Mouse (Mus musculus): ENCODE data around the gene Phc2. TPM values are rescaled to one million over a fixed set of nuclear protein-coding genes. Genes with fewer than 3 reads are reported as not detected.

Gene Phc2
- total RNA-seq, 1 experiment = 29.8 TPM

DNA sequence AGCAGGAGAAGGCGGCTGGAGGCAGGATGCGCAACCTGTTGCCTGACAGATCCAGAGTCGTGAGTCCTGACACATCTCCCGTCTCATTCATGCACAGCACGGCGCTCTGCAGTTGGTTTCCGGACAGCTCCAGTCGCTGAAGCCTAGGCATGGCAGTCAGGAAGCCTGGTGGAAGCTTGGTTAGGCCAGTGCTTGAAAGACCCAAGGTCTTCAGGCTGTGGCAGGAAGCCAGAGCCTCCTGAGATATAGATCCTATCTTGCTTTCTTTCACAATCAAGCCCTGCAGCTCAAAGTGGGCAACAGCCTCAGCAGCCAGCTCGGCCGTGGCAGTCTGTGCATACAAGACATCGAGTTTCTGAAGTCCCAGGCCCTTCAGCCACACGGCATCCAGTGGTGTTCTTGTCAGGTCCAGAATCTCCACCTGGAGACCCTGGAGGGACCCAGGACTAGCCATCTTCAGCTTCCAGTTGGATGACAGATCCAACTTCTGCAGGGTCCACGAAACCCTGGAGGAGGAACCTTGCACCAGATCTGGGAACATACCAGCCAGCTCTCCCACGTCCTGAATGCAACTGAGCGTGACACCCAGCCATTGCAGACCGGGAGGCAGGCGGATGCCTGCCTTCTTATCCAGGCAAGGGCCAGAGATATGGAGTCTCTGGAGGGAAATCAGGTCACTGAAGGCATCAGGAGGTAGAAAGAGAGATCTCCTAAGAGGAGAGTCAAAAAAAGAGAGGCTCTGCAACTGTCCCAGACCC, 37.0 kb upstream of the Phc2 start:
- no peak for DNase-seq (ENCODE audit: low read depth, low spot score)
- Histone ChIP-seq H3K9me3 (ENCODE audit: control insufficient read depth, insufficient read depth, low read depth, low read length) (no peaks in the 10 kb centered on the region), H3K9ac (ENCODE audit: insufficient read depth, low read depth, low read length, poor library complexity, severe bottlenecking) (no peak overlapping the region), H3K27ac (ENCODE audit: insufficient read depth, low read depth, low read length, poor library complexity, severe bottlenecking) (no peak overlapping the region), H3K36me3 (ENCODE audit: control insufficient read depth, insufficient read depth, low read length, poor library complexity, severe bottlenecking) (no peaks in the 10 kb centered on the region), H3K4me1 (ENCODE audit: control insufficient read depth in 2 of 2, insufficient read depth in 2 of 2, low read length in 2 of 2, poor library complexity in 1 of 2) (no peaks in the 10 kb centered on the region), H3K4me3 (ENCODE audit: insufficient read depth in 1 of 2, low read depth in 1 of 2, low read length in 2 of 2, poor library complexity in 1 of 2, severe bottlenecking in 1 of 2) (peak overlapping the region in 1 of 2 experiments; percentile 26; a peak in 2 of 4 replicates)
- in situ Hi-C loops (cut with MboI; ENCODE audit: low sequenced_read_pairs in 2 of 2, unreplicated experiment in 2 of 2) = no loop called here
- no peak for TF ChIP-seq ZC3H11A (IDR thresholded peaks at IDR 0.05; ENCODE audit: borderline replicate concordance, low read depth, low read length)
- no peak for TF ChIP-seq CHD2 (IDR thresholded peaks at IDR 0.05; ENCODE audit: low read depth, low read length)
- TF ChIP-seq HCFC1 (IDR thresholded peaks at IDR 0.05; ENCODE audit: borderline replicate concordance, insufficient read depth, low read length) = no peak
- TF ChIP-seq MAFK (IDR thresholded peaks at IDR 0.05; ENCODE audit: insufficient read depth, low read depth, low read length) = no peak
- no peak for TF ChIP-seq ZNF384 (IDR thresholded peaks at IDR 0.05; ENCODE audit: low read depth, low read length)

DNA sequence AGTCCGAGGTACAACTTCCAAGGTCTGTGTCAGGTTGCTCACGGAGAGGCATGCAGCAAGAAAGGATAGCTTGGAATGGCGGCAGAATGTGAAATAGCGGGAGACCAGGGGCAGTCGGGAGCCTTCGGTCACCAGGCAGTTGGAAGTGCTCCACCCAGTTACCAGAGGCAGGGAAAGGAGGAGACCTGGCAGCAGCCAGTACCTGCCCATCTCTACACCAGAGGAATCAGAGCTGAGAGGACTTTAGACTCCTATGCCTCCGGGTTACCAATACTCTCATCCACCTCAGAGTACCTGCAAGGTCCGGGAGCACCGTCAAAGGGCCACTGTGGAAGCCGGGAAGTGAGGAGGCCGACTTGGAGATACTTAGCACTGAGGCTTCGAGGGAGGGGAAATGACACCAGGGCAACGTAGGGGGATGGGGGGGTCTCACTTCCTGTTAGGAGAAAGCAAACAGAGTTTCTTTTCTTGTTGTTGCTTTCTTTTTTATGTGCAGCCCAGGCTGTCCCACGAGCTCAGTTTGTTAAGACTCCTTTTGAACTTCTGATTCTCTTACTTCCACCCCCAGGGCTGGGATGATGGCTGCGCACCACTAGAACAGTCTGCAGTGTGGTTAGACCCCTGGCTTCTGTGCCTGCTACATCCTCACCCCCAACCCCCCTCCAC, 36.1 kb upstream of the Phc2 start, which contains the start of gene Tlr12:
Gene Tlr12, minus strand, starts transcription at position 374 of the 666 bp plus-strand sequence.
- Histone ChIP-seq H3K27ac (ENCODE audit: insufficient read depth, low read depth, low read length, poor library complexity, severe bottlenecking) (no peak within 1 kb of the TSS), H3K4me1 (ENCODE audit: control insufficient read depth in 2 of 2, insufficient read depth in 2 of 2, low read length in 2 of 2, poor library complexity in 1 of 2) (no peaks in the 10 kb centered on the region), H3K36me3 (ENCODE audit: control insufficient read depth, insufficient read depth, low read length, poor library complexity, severe bottlenecking) (no peaks in the 10 kb centered on the region), H3K9ac (ENCODE audit: insufficient read depth, low read depth, low read length, poor library complexity, severe bottlenecking) (no peak within 1 kb of the TSS), H3K4me3 (ENCODE audit: insufficient read depth in 1 of 2, low read depth in 1 of 2, low read length in 2 of 2, poor library complexity in 1 of 2, severe bottlenecking in 1 of 2) (no peak within 1 kb of the TSS), H3K9me3 (ENCODE audit: control insufficient read depth, insufficient read depth, low read depth, low read length) (no peaks in the 10 kb centered on the region)
- DNase-seq (ENCODE audit: low read depth, low spot score) = no peak
- in situ Hi-C loops (cut with MboI; ENCODE audit: low sequenced_read_pairs in 2 of 2, unreplicated experiment in 2 of 2) = no loop called here
- TF ChIP-seq MAFK (IDR thresholded peaks at IDR 0.05; ENCODE audit: insufficient read depth, low read depth, low read length) (no peak), ZNF384 (IDR thresholded peaks at IDR 0.05; ENCODE audit: low read depth, low read length) (no peak), HCFC1 (IDR thresholded peaks at IDR 0.05; ENCODE audit: borderline replicate concordance, insufficient read depth, low read length) (no peak), CHD2 (IDR thresholded peaks at IDR 0.05; ENCODE audit: low read depth, low read length) (no peak), ZC3H11A (IDR thresholded peaks at IDR 0.05; ENCODE audit: borderline replicate concordance, low read depth, low read length) (no peak)

DNA sequence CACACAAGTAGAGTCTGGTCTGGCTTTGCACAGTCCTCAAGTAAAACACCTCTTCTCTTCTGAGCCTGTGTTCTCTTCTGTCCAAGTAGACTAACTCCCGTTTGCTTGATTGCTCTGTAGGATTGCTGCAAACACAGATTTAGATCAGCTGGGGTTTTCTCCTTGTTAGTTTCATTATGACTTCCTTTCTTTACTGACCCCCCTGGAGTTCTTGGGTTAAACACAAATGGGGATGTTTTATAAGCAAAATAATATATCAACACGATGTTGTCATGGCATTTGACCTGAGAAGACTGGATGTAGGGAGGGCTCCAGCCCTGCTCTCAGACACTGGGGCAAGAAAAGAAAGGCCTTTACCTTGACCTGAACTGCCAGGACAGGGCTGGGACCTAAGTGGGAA, 35.5 kb upstream of the Phc2 start:
- TF ChIP-seq HCFC1 (IDR thresholded peaks at IDR 0.05; ENCODE audit: borderline replicate concordance, insufficient read depth, low read length) (no peak), ZNF384 (IDR thresholded peaks at IDR 0.05; ENCODE audit: low read depth, low read length) (no peak), ZC3H11A (IDR thresholded peaks at IDR 0.05; ENCODE audit: borderline replicate concordance, low read depth, low read length) (no peak), CHD2 (IDR thresholded peaks at IDR 0.05; ENCODE audit: low read depth, low read length) (no peak), MAFK (IDR thresholded peaks at IDR 0.05; ENCODE audit: insufficient read depth, low read depth, low read length) (no peak)
- no peak overlapping the region for H3K9ac ChIP-seq (ENCODE audit: insufficient read depth, low read depth, low read length, poor library complexity, severe bottlenecking)
- no peaks in the 10 kb centered on the region for H3K4me1 ChIP-seq (ENCODE audit: control insufficient read depth in 2 of 2, insufficient read depth in 2 of 2, low read length in 2 of 2, poor library complexity in 1 of 2)
- in situ Hi-C loops (cut with MboI; ENCODE audit: low sequenced_read_pairs in 2 of 2, unreplicated experiment in 2 of 2) = no loop called here
- H3K9me3 ChIP-seq (ENCODE audit: control insufficient read depth, insufficient read depth, low read depth, low read length) = no peaks in the 10 kb centered on the region
- H3K4me3 ChIP-seq (ENCODE audit: insufficient read depth in 1 of 2, low read depth in 1 of 2, low read length in 2 of 2, poor library complexity in 1 of 2, severe bottlenecking in 1 of 2) = no peak overlapping the region
- no peaks in the 10 kb centered on the region for H3K36me3 ChIP-seq (ENCODE audit: control insufficient read depth, insufficient read depth, low read length, poor library complexity, severe bottlenecking)
- no peak for DNase-seq (ENCODE audit: low read depth, low spot score)
- H3K27ac ChIP-seq (ENCODE audit: insufficient read depth, low read depth, low read length, poor library complexity, severe bottlenecking) = no peak overlapping the region

DNA sequence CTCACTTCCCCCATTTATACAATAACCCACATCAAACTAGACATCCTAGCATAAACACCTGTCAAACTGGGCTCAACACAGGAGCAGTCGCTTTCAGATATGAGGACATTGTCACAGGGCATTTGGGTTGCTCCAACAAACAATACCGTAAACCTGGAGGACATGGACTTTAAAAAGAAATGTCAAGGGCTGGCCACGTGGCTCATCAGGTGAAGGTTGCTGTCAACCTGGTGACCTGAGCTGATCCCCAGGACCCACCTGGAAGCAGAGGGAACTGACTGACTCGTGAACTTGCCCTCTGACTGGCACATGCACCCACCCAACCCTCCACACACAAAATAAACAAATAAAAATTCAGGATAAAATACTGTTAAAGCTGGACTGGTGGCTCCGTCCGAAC, 33.9 kb upstream of the Phc2 start:
- H3K4me1 ChIP-seq (ENCODE audit: control insufficient read depth in 2 of 2, insufficient read depth in 2 of 2, low read length in 2 of 2, poor library complexity in 1 of 2) = no peaks in the 10 kb centered on the region
- no peak overlapping the region for H3K9ac ChIP-seq (ENCODE audit: insufficient read depth, low read depth, low read length, poor library complexity, severe bottlenecking)

More for the DNA sequence above, 33.9 kb upstream of the Phc2 start:
- Histone ChIP-seq H3K36me3 (ENCODE audit: control insufficient read depth, insufficient read depth, low read length, poor library complexity, severe bottlenecking) (no peaks in the 10 kb centered on the region), H3K9me3 (ENCODE audit: control insufficient read depth, insufficient read depth, low read depth, low read length) (no peaks in the 10 kb centered on the region), H3K27ac (ENCODE audit: insufficient read depth, low read depth, low read length, poor library complexity, severe bottlenecking) (no peak overlapping the region), H3K4me3 (ENCODE audit: insufficient read depth in 1 of 2, low read depth in 1 of 2, low read length in 2 of 2, poor library complexity in 1 of 2, severe bottlenecking in 1 of 2) (no peak overlapping the region)
- in situ Hi-C loops (cut with MboI; ENCODE audit: low sequenced_read_pairs in 2 of 2, unreplicated experiment in 2 of 2) = no loop called here
- no peak for DNase-seq (ENCODE audit: low read depth, low spot score)
- no peak for TF ChIP-seq ZNF384 (IDR thresholded peaks at IDR 0.05; ENCODE audit: low read depth, low read length)
- no peak for TF ChIP-seq ZC3H11A (IDR thresholded peaks at IDR 0.05; ENCODE audit: borderline replicate concordance, low read depth, low read length)
- TF ChIP-seq CHD2 (IDR thresholded peaks at IDR 0.05; ENCODE audit: low read depth, low read length) = no peak
- TF ChIP-seq MAFK (IDR thresholded peaks at IDR 0.05; ENCODE audit: insufficient read depth, low read depth, low read length) = no peak
- no peak for TF ChIP-seq HCFC1 (IDR thresholded peaks at IDR 0.05; ENCODE audit: borderline replicate concordance, insufficient read depth, low read length)

Data from ES-E14 (cell line).